Mouse (Mus musculus) stomach, embryonic 16.5 days (tissue): Measurements from ENCODE around the gene Slc11a2. TPM values are rescaled to one million over a fixed set of nuclear protein-coding genes. Genes with fewer than 3 reads are reported as not detected.
"Not testable (repeated sequence)": the region's sequence is repeated elsewhere in the genome, so short reads cannot be mapped to it uniquely, and the experiment has no call there.

Experiments
- ATAC-seq: fragments of 200-750 bp; cut with Nextera tagmentation; 2 replicates; pipeline ENCODE4 v1.8.0; 2017; ENCODE audit warnings: moderate number of reproducible peaks, moderate TSS enrichment; ENCODE audit not compliant: insufficient read depth, low FRiP score
- H3K27ac ChIP-seq: fragments of 300-500 bp; sonication (generic); 2 replicates; pipeline ENCODE4 v1.5.1; 2014; ENCODE audit warnings: low read length
- H3K27me3 ChIP-seq: fragments of 300-500 bp; sonication (generic); 2 replicates; pipeline ENCODE4 v1.6.1; 2014; ENCODE audit warnings: low read length, control low read depth, mixed read lengths; ENCODE audit not compliant: control insufficient read depth, insufficient read depth
- H3K36me3 ChIP-seq: fragments of 300-500 bp; sonication (generic); 2 replicates; pipeline ENCODE4 v1.6.1; 2014; ENCODE audit warnings: low read length; ENCODE audit not compliant: control insufficient read depth, insufficient read depth
- H3K4me1 ChIP-seq: fragments of 300-500 bp; sonication (generic); 2 replicates; pipeline ENCODE4 v1.6.1; 2014; ENCODE audit warnings: low read length, control low read depth, mixed read lengths; ENCODE audit not compliant: control insufficient read depth, insufficient read depth
- H3K4me2 ChIP-seq: fragments of 300-500 bp; sonication (generic); 2 replicates; pipeline ENCODE4 v1.6.1; 2014; ENCODE audit warnings: low read depth, low read length, mixed read lengths
- H3K4me3 ChIP-seq: fragments of 300-500 bp; sonication (generic); replicated peaks from 2 replicates; pipeline ENCODE4 v1.5.1; 2014; ENCODE audit warnings: mild to moderate bottlenecking, low read length
- H3K9ac ChIP-seq: fragments of 300-500 bp; sonication (generic); 2 replicates; pipeline ENCODE4 v1.6.1; 2014; ENCODE audit warnings: low read length
- H3K9me3 ChIP-seq: fragments of 300-500 bp; sonication (generic); replicated peaks from 2 replicates; pipeline ENCODE4 v1.6.1; 2016; ENCODE audit warnings: low read length, control low read depth; ENCODE audit not compliant: control insufficient read depth
- WGBS: fragments of 180-500 bp; shearing (Covaris S2); extraction: QIAGEN DNeasy Blood & Tissue Kit; methylation state at CpG from one replicate; pipeline ENCODE4 v1.1.7; 2014; 5-methylcytosine and 5-hydroxymethylcytosine counted together
- polyA plus RNA-seq: library from polyadenylated mRNA; unstranded; fragments of >200 nt; fragmentation: Nextera tagmentation; extraction: Ambion mirVana; gene quantifications from 2 replicates; pipeline ENCODE4 v1.2.1, GENCODE M21; 2015

Gene Slc11a2
- polyA plus RNA-seq, 1 experiment from 2014 or later, result 28.3 TPM

- under 1% methylated on average over 65 of the region's 65 CpGs for WGBS
- Histone ChIP-seq H3K4me1 (peaks cover 36% of the 10 kb centered on the region), H3K9me3 (no peaks in the 10 kb centered on the region), H3K27ac (peak overlapping the region; percentile 70; the same call in 1 of the 2 replicates), H3K36me3 (no peaks in the 10 kb centered on the region), H3K27me3 (0 out of 2 replicates have a peak, but pooled peaks cover 3% of the 10 kb centered on the region), H3K4me3 (peak overlapping the region; percentile 83), H3K4me2 (peak overlapping the region; percentile 100), H3K9ac (peak overlapping the region; percentile 90)
- ATAC-seq, result peak; percentile 97
These were observed 1.7 kb downstream of the Slc11a2 start for GRCm38 (mm10) chr15:100422899-100423860.

- Histone ChIP-seq H3K27ac (peak overlapping the region; percentile 25; the same call in 1 of the 2 replicates), H3K4me2 (peak overlapping the region; percentile 79), H3K36me3 (no peaks in the 10 kb centered on the region), H3K9me3 (no peaks in the 10 kb centered on the region), H3K9ac (peak overlapping the region; percentile 90), H3K4me3 (peak overlapping the region; percentile 83), H3K4me1 (peaks cover 38% of the 10 kb centered on the region), H3K27me3 (0 out of 2 replicates have a peak, but pooled peaks cover 3% of the 10 kb centered on the region)
- ATAC-seq, result peak; percentile 35
- under 1% methylated on average over 44 of the region's 44 CpGs for WGBS
These were observed 2.4 kb downstream of the Slc11a2 start for GRCm38 (mm10) chr15:100422476-100422875.

- peak within 1 kb of the TSS; percentile 90 for H3K9ac ChIP-seq
- not testable (repeated sequence) for H3K36me3 ChIP-seq, H3K27me3 ChIP-seq, ATAC-seq, H3K9me3 ChIP-seq
- peak within 1 kb of the TSS; percentile 83 for H3K4me3 ChIP-seq
- H3K4me1 ChIP-seq, result peaks cover 38% of the 10 kb centered on the region
- peak within 1 kb of the TSS; percentile 100 for H3K4me2 ChIP-seq
- peak within 1 kb of the TSS; percentile 25; the same call in 1 of the 2 replicates for H3K27ac ChIP-seq
- 32% methylated on average over 3 of the region's 3 CpGs for WGBS
These were observed 3.1 kb downstream of the Slc11a2 start, which contains the start of gene Gm5475 for GRCm38 (mm10) chr15:100421758-100422197. Gene Gm5475, plus strand, starts transcription at chr15:100422147.

- Histone ChIP-seq H3K9ac (peak overlapping the region; percentile 32; the same call in 1 of the 2 replicates), H3K4me1 (peaks cover 38% of the 10 kb centered on the region), H3K4me3 (peak overlapping the region; percentile 83), H3K27me3 (0 out of 2 replicates have a peak, but pooled peaks cover 3% of the 10 kb centered on the region), H3K4me2 (peak overlapping the region; percentile 79), H3K27ac (no peak overlapping the region), H3K36me3 (no peaks in the 10 kb centered on the region), H3K9me3 (no peaks in the 10 kb centered on the region)
- ATAC-seq, result no peak
- 31% methylated on average over 8 of the region's 8 CpGs for WGBS
These were observed 3.7 kb downstream of the Slc11a2 start for GRCm38 (mm10) chr15:100421059-100421757.

- WGBS, result 58% methylated on average over 9 of the region's 9 CpGs
- Histone ChIP-seq H3K4me1 (peaks cover 38% of the 10 kb centered on the region), H3K9ac (0 out of 2 replicates have a peak overlapping the region, but pooled peaks have one; percentile 9), H3K27ac (no peak overlapping the region; the same call in 1 of the 2 replicates), H3K4me2 (no peak overlapping the region), H3K27me3 (no peaks in the 10 kb centered on the region), H3K36me3 (no peaks in the 10 kb centered on the region), H3K9me3 (no peaks in the 10 kb centered on the region), H3K4me3 (no peak overlapping the region)
- ATAC-seq, result no peak
These were observed 4.7 kb downstream of the Slc11a2 start for GRCm38 (mm10) chr15:100419901-100420745.

GRCm38 (mm10) chr15:100419311-100419710 lies 5.6 kb downstream of the Slc11a2 start:
- Histone ChIP-seq H3K36me3 (no peaks in the 10 kb centered on the region), H3K4me1 (peaks cover 38% of the 10 kb centered on the region), H3K27me3 (no peaks in the 10 kb centered on the region), H3K4me2 (no peak overlapping the region), H3K27ac (no peak overlapping the region), H3K9me3 (no peaks in the 10 kb centered on the region), H3K4me3 (no peak overlapping the region), H3K9ac (no peak overlapping the region)
- ATAC-seq, result no peak
- 69% methylated on average over 8 of the region's 8 CpGs for WGBS

GRCm38 (mm10) chr15:100417854-100418450 lies 6.9 kb downstream of the Slc11a2 start:
- no peak overlapping the region for H3K27ac ChIP-seq
- H3K4me2 ChIP-seq, result no peak overlapping the region
- no peaks in the 10 kb centered on the region for H3K36me3 ChIP-seq
- peaks cover 33% of the 10 kb centered on the region for H3K4me1 ChIP-seq
- no peaks in the 10 kb centered on the region for H3K9me3 ChIP-seq
- no peaks in the 10 kb centered on the region for H3K27me3 ChIP-seq
- H3K4me3 ChIP-seq, result no peak overlapping the region
- ATAC-seq, result no peak
- WGBS, result 67% methylated on average over 9 of the region's 9 CpGs
- H3K9ac ChIP-seq, result no peak overlapping the region

- WGBS, result 68% methylated on average over 8 of the region's 8 CpGs
- no peak overlapping the region for H3K4me3 ChIP-seq
- H3K36me3 ChIP-seq, result no peaks in the 10 kb centered on the region
- H3K9ac ChIP-seq, result no peak overlapping the region
- no peaks in the 10 kb centered on the region for H3K9me3 ChIP-seq
- H3K27ac ChIP-seq, result no peak overlapping the region
- ATAC-seq, result peak; percentile 48; the same call in 1 of the 2 replicates
- H3K27me3 ChIP-seq, result no peaks in the 10 kb centered on the region
- no peak overlapping the region for H3K4me2 ChIP-seq
- peaks cover 26% of the 10 kb centered on the region for H3K4me1 ChIP-seq
These were observed 9.2 kb downstream of the Slc11a2 start for GRCm38 (mm10) chr15:100415684-100416083.
